Mouse (Mus musculus): Measurements from ENCODE around the gene Gm45234. TPM values are rescaled to one million over a fixed set of nuclear protein-coding genes. Genes with fewer than 3 reads are reported as not detected.

Gm45234 gene
- polyA plus RNA-seq, 1 experiment from 2014 or later = not detected

DNA sequence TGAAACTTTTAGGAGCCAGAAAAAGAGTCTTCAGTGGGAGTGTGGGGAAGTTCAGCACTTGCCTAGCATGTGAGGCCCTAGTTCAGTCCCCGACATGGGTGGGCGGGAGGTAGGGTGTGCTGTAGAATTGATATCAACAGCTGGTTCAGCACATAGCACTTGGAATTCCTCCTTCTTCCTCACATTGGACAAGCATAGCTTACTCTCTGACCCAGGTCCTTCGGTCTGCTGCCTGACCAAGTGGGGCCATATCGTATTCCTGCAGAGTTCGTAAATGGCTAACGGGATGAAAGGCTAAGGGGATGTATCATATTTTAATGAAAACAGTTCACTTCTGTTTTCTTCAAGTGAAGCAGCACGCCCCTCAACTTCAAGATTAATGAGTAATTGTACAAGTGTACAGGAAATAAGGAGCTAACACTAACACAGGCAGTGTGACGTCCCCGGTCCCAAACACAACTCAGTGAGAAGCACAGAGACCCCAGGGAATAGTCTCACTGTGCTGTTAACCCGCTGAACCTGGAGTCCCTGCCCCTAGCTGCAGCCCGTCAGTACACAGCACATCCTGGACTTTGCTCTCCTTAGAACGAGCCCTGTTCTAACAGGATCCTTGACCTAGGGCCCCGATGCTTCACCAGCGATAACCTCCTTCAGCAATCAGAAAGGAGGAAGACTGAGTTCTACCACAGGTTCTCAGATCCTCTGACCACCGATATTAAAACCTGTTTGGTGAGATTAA, 62.4 kb downstream of the Gm45234 start:
- H3K4me3 ChIP-seq = no peak overlapping the region
- H3K9me3 ChIP-seq = no peaks in the 10 kb centered on the region
- H3K4me1 ChIP-seq (replicated peaks) = peaks cover 15% of the 10 kb centered on the region
- WGBS = 75% methylated on average over 15 of the region's 15 CpGs
- H3K27ac ChIP-seq = no peak overlapping the region
- DNase-seq (ENCODE audit: low spot score) = no peak
- peaks cover 10% of the 10 kb centered on the region for H3K36me3 ChIP-seq
- no peaks in the 10 kb centered on the region for H3K27me3 ChIP-seq (ENCODE audit: insufficient read depth, poor library complexity, severe bottlenecking)

- H3K4me1 ChIP-seq (replicated peaks) = peaks cover 10% of the 10 kb centered on the region
- no peak overlapping the region for H3K4me3 ChIP-seq
- no peaks in the 10 kb centered on the region for H3K9me3 ChIP-seq
- WGBS = 96% methylated on average over 3 of the region's 3 CpGs
- H3K36me3 ChIP-seq = peaks cover under 1% of the 10 kb centered on the region; the same call in 1 of the 2 replicates
- H3K27ac ChIP-seq = no peak overlapping the region
- no peaks in the 10 kb centered on the region for H3K27me3 ChIP-seq (ENCODE audit: insufficient read depth, poor library complexity, severe bottlenecking)
- DNase-seq (ENCODE audit: low spot score) = no peak
Measured at GRCm38 (mm10) chr6:124690517-124690916, 65.3 kb downstream of the Gm45234 start.

MicroRNA genes within 50 kb of the gene (microRNA counts, 519-probe panel; counts per million panel counts)
- microRNA mmu-miR-141 = 1,255 counts per million, percentile 77 among the panel's probes with 10 or more counts
- 1,255 counts per million, percentile 77 among the panel's probes with 10 or more counts for microRNA mmu-miR-200c

Other genes starting within 250 kb of the Gm45234 start
- 0.06 and 0.33 TPM in 2 replicates for gene C1ra, start 243.6 kb downstream of the Gm45234 start, polyA plus RNA-seq (2016; fragmentation: Nextera tagmentation; extraction: Ambion mirVana)
- 0.51 and 0.75 TPM in 2 replicates for gene C1s1, start 213.7 kb downstream of the Gm45234 start, polyA plus RNA-seq (2016; fragmentation: Nextera tagmentation; extraction: Ambion mirVana)
- not detected in 2 replicates for gene C1rb, start 185.7 kb downstream of the Gm45234 start, polyA plus RNA-seq (2016; fragmentation: Nextera tagmentation; extraction: Ambion mirVana)
- gene C1s2, start 119.9 kb downstream of the Gm45234 start, polyA plus RNA-seq (2016; fragmentation: Nextera tagmentation; extraction: Ambion mirVana) = not detected in 2 replicates
- gene Lpcat3, start 93.0 kb downstream of the Gm45234 start, polyA plus RNA-seq (2016; fragmentation: Nextera tagmentation; extraction: Ambion mirVana) = 39.6 and 43.6 TPM in 2 replicates
- gene Emg1, start 43.8 kb downstream of the Gm45234 start, polyA plus RNA-seq (2016; fragmentation: Nextera tagmentation; extraction: Ambion mirVana) = 215 and 232 TPM in 2 replicates
- gene Phb2, start 43.7 kb downstream of the Gm45234 start, polyA plus RNA-seq (2016; fragmentation: Nextera tagmentation; extraction: Ambion mirVana) = 410 and 445 TPM in 2 replicates
- gene Ptpn6, start 17.3 kb downstream of the Gm45234 start, polyA plus RNA-seq (2016; fragmentation: Nextera tagmentation; extraction: Ambion mirVana) = 7.9 and 8.2 TPM in 2 replicates
- 446 and 555 TPM in 2 replicates for gene Grcc10, start 14.6 kb downstream of the Gm45234 start, polyA plus RNA-seq (2016; fragmentation: Nextera tagmentation; extraction: Ambion mirVana)
- gene Atn1, start 503 bp upstream of the Gm45234 start, polyA plus RNA-seq (2016; fragmentation: Nextera tagmentation; extraction: Ambion mirVana) = 11.2 and 13.0 TPM in 2 replicates
- gene Eno2, start 13.7 kb upstream of the Gm45234 start, polyA plus RNA-seq (2016; fragmentation: Nextera tagmentation; extraction: Ambion mirVana) = 3.4 and 5.4 TPM in 2 replicates
- gene Lrrc23, start 23.7 kb upstream of the Gm45234 start, polyA plus RNA-seq (2016; fragmentation: Nextera tagmentation; extraction: Ambion mirVana) = 2.5 and 4.8 TPM in 2 replicates
- gene Spsb2, start 52.6 kb upstream of the Gm45234 start, polyA plus RNA-seq (2016; fragmentation: Nextera tagmentation; extraction: Ambion mirVana) = 8.3 and 8.7 TPM in 2 replicates
- gene Tpi1, start 58.3 kb upstream of the Gm45234 start, polyA plus RNA-seq (2016; fragmentation: Nextera tagmentation; extraction: Ambion mirVana) = 794 and 931 TPM in 2 replicates
- 206 and 211 TPM in 2 replicates for gene Usp5, start 73.5 kb upstream of the Gm45234 start, polyA plus RNA-seq (2016; fragmentation: Nextera tagmentation; extraction: Ambion mirVana)
- gene Cdca3, start 73.5 kb upstream of the Gm45234 start, polyA plus RNA-seq (2016; fragmentation: Nextera tagmentation; extraction: Ambion mirVana) = 232 and 255 TPM in 2 replicates
- gene Gnb3, start 84.3 kb upstream of the Gm45234 start, polyA plus RNA-seq (2016; fragmentation: Nextera tagmentation; extraction: Ambion mirVana) = 0.44 and 0.76 TPM in 2 replicates
- gene P3h3, start 101.7 kb upstream of the Gm45234 start, polyA plus RNA-seq (2016; fragmentation: Nextera tagmentation; extraction: Ambion mirVana) = 12.6 and 13.4 TPM in 2 replicates
- 2.3 and 5.0 TPM in 2 replicates for gene Gpr162, start 108.0 kb upstream of the Gm45234 start, polyA plus RNA-seq (2016; fragmentation: Nextera tagmentation; extraction: Ambion mirVana)
- not detected in 2 replicates for gene Cd4, start 132.2 kb upstream of the Gm45234 start, polyA plus RNA-seq (2016; fragmentation: Nextera tagmentation; extraction: Ambion mirVana)
- gene Lag3, start 155.7 kb upstream of the Gm45234 start, polyA plus RNA-seq (2016; fragmentation: Nextera tagmentation; extraction: Ambion mirVana) = 1.1 and 1.3 TPM in 2 replicates
- gene Ptms, start 164.1 kb upstream of the Gm45234 start, polyA plus RNA-seq (2016; fragmentation: Nextera tagmentation; extraction: Ambion mirVana) = 271 and 416 TPM in 2 replicates
- gene Mlf2, start 175.4 kb upstream of the Gm45234 start, polyA plus RNA-seq (2016; fragmentation: Nextera tagmentation; extraction: Ambion mirVana) = 417 and 499 TPM in 2 replicates
- 130 and 138 TPM in 2 replicates for gene Cops7a, start 209.5 kb upstream of the Gm45234 start, polyA plus RNA-seq (2016; fragmentation: Nextera tagmentation; extraction: Ambion mirVana)
- 0.85 and 2.4 TPM in 2 replicates for gene Pianp, start 240.7 kb upstream of the Gm45234 start, polyA plus RNA-seq (2016; fragmentation: Nextera tagmentation; extraction: Ambion mirVana)